Mouse (Mus musculus): ENCODE data around the gene Zdhhc5. TPM values are rescaled to one million over a fixed set of nuclear protein-coding genes. Genes with fewer than 3 reads are reported as not detected.

Zdhhc5 gene
- polyA plus RNA-seq, 2 experiments, result 17.2 to 18.8 TPM

- TF ChIP-seq CTCF (IDR thresholded peaks at IDR 0.05; ENCODE audit: low read depth) (no peak), EP300 (IDR thresholded peaks at IDR 0.05; ENCODE audit: low read depth) (no peak)
- Histone ChIP-seq H3K36me3 (replicated peaks; ENCODE audit: control insufficient read depth, insufficient read depth, low read depth) (peaks cover 42% of the 10 kb centered on the region), H3K4me1 (replicated peaks; ENCODE audit: control insufficient read depth in 2 of 2, insufficient read depth in 2 of 2, low read length in 1 of 2) (peaks cover 20 to 26% of the 10 kb centered on the region in 2 experiments), H3K9me3 (ENCODE audit: control insufficient read depth, low read length) (no peaks in the 10 kb centered on the region), H3K9ac (replicated peaks) (no peak overlapping the region), H3K27me3 (ENCODE audit: control insufficient read depth, insufficient read depth, low read length) (no peaks in the 10 kb centered on the region), H3K4me3 (ENCODE audit: insufficient read depth in 1 of 2, low read depth in 2 of 2, low read length in 2 of 2) (no peak overlapping the region), H3K4me2 (ENCODE audit: low read depth) (no peak overlapping the region; the same call in 1 of the 2 replicates), H3K27ac (no peak overlapping the region)
- 88% methylated on average over 14 of the region's 14 CpGs for WGBS (ENCODE audit: insufficient replicate concordance)
- no peak for DNase-seq (ENCODE audit: low read depth in 3 of 3, low spot score in 3 of 3)
- no peak for ATAC-seq (ENCODE audit: insufficient read depth)
Observed at GRCm38 (mm10) chr2:84723856-84724255, 8.9 kb upstream of the Zdhhc5 start.

GRCm38 (mm10) chr2:84721182-84721581 lies 6.2 kb upstream of the Zdhhc5 start:
- no peak for ATAC-seq (ENCODE audit: insufficient read depth)
- no peaks in the 10 kb centered on the region for H3K9me3 ChIP-seq (ENCODE audit: control insufficient read depth, low read length)
- H3K9ac ChIP-seq (replicated peaks), result no peak overlapping the region
- peak overlapping the region; percentile 12; the same call in 1 of the 2 replicates for H3K4me2 ChIP-seq (ENCODE audit: low read depth)
- 28% methylated on average over 3 of the region's 3 CpGs for WGBS (ENCODE audit: insufficient replicate concordance)
- no peak for TF ChIP-seq CTCF (IDR thresholded peaks at IDR 0.05; ENCODE audit: low read depth)
- no peak for TF ChIP-seq EP300 (IDR thresholded peaks at IDR 0.05; ENCODE audit: low read depth)
- H3K4me1 ChIP-seq (replicated peaks; ENCODE audit: control insufficient read depth in 2 of 2, insufficient read depth in 2 of 2, low read length in 1 of 2), result peaks cover 28 to 29% of the 10 kb centered on the region in 2 experiments
- H3K27me3 ChIP-seq (ENCODE audit: control insufficient read depth, insufficient read depth, low read length), result no peaks in the 10 kb centered on the region
- peak overlapping the region; percentile 12; the same call in 1 of the 2 replicates for H3K27ac ChIP-seq
- no peak overlapping the region for H3K4me3 ChIP-seq (ENCODE audit: insufficient read depth in 1 of 2, low read depth in 2 of 2, low read length in 2 of 2)
- no peak for DNase-seq (ENCODE audit: low read depth in 3 of 3, low spot score in 3 of 3)
- peaks cover 42% of the 10 kb centered on the region for H3K36me3 ChIP-seq (replicated peaks; ENCODE audit: control insufficient read depth, insufficient read depth, low read depth)

- 84% methylated on average over 2 of the region's 2 CpGs for WGBS (ENCODE audit: insufficient replicate concordance)
- H3K4me1 ChIP-seq (replicated peaks; ENCODE audit: control insufficient read depth in 2 of 2, insufficient read depth in 2 of 2, low read length in 1 of 2), result peaks cover 23 to 25% of the 10 kb centered on the region in 2 experiments
Observed at GRCm38 (mm10) chr2:84720718-84721117, 5.7 kb upstream of the Zdhhc5 start.

GRCm38 (mm10) chr2:84717357-84717756 lies 2.4 kb upstream of the Zdhhc5 start:
- peak overlapping the region; percentile 82 for H3K27ac ChIP-seq
- H3K9me3 ChIP-seq (ENCODE audit: control insufficient read depth, low read length), result no peaks in the 10 kb centered on the region
- TF ChIP-seq EP300 (IDR thresholded peaks at IDR 0.05; ENCODE audit: low read depth) (no peak), CTCF (IDR thresholded peaks at IDR 0.05; ENCODE audit: low read depth) (no peak)
- peak overlapping the region; percentile 87 for H3K4me2 ChIP-seq (ENCODE audit: low read depth)
- H3K4me3 ChIP-seq (ENCODE audit: insufficient read depth in 1 of 2, low read depth in 2 of 2, low read length in 2 of 2), result no peak overlapping the region
- ATAC-seq (ENCODE audit: insufficient read depth), result no peak
- WGBS (ENCODE audit: insufficient replicate concordance), result 79% methylated on average over 4 of the region's 4 CpGs
- peak overlapping the region; percentile 49 for H3K9ac ChIP-seq (replicated peaks)
- H3K36me3 ChIP-seq (replicated peaks; ENCODE audit: control insufficient read depth, insufficient read depth, low read depth), result peaks cover 11% of the 10 kb centered on the region
- no peaks in the 10 kb centered on the region for H3K27me3 ChIP-seq (ENCODE audit: control insufficient read depth, insufficient read depth, low read length)
- peaks cover 22 to 27% of the 10 kb centered on the region in 2 experiments for H3K4me1 ChIP-seq (replicated peaks; ENCODE audit: control insufficient read depth in 2 of 2, insufficient read depth in 2 of 2, low read length in 1 of 2)
- DNase-seq (ENCODE audit: low read depth in 3 of 3, low spot score in 3 of 3), result no peak

More at GRCm38 (mm10) chr2:84720718-84721117, 5.7 kb upstream of the Zdhhc5 start:
- Histone ChIP-seq H3K4me3 (ENCODE audit: insufficient read depth in 1 of 2, low read depth in 2 of 2, low read length in 2 of 2) (no peak overlapping the region), H3K27me3 (ENCODE audit: control insufficient read depth, insufficient read depth, low read length) (no peaks in the 10 kb centered on the region), H3K4me2 (ENCODE audit: low read depth) (no peak overlapping the region), H3K27ac (no peak overlapping the region), H3K9ac (replicated peaks) (no peak overlapping the region), H3K36me3 (replicated peaks; ENCODE audit: control insufficient read depth, insufficient read depth, low read depth) (peaks cover 40% of the 10 kb centered on the region), H3K9me3 (ENCODE audit: control insufficient read depth, low read length) (no peaks in the 10 kb centered on the region)
- ATAC-seq (ENCODE audit: insufficient read depth) (no peak), DNase-seq (ENCODE audit: low read depth in 3 of 3, low spot score in 3 of 3) (no peak)
- TF ChIP-seq EP300 (IDR thresholded peaks at IDR 0.05; ENCODE audit: low read depth) (no peak), CTCF (IDR thresholded peaks at IDR 0.05; ENCODE audit: low read depth) (no peak)

- no peak for DNase-seq (ENCODE audit: low read depth in 3 of 3, low spot score in 3 of 3)
- H3K4me1 ChIP-seq (replicated peaks; ENCODE audit: control insufficient read depth in 2 of 2, insufficient read depth in 2 of 2, low read length in 1 of 2), result peaks cover 22 to 26% of the 10 kb centered on the region in 2 experiments
- H3K4me3 ChIP-seq (ENCODE audit: insufficient read depth in 1 of 2, low read depth in 2 of 2, low read length in 2 of 2), result peak overlapping the region; percentile 77 to 98
- 11% methylated on average over 9 of the region's 9 CpGs for WGBS (ENCODE audit: insufficient replicate concordance)
- peak overlapping the region; percentile 87 for H3K4me2 ChIP-seq (ENCODE audit: low read depth)
- H3K9me3 ChIP-seq (ENCODE audit: control insufficient read depth, low read length), result no peaks in the 10 kb centered on the region
- H3K27me3 ChIP-seq (ENCODE audit: control insufficient read depth, insufficient read depth, low read length), result no peaks in the 10 kb centered on the region
- peak overlapping the region; percentile 98 for H3K27ac ChIP-seq
- ATAC-seq (ENCODE audit: insufficient read depth), result no peak
- TF ChIP-seq CTCF (IDR thresholded peaks at IDR 0.05; ENCODE audit: low read depth) (no peak), EP300 (IDR thresholded peaks at IDR 0.05; ENCODE audit: low read depth) (peak; percentile 27; the same call in 1 of the 2 replicates)
- H3K36me3 ChIP-seq (replicated peaks; ENCODE audit: control insufficient read depth, insufficient read depth, low read depth), result peaks cover 4% of the 10 kb centered on the region; the same call in 1 of the 2 replicates
- H3K9ac ChIP-seq (replicated peaks), result peak overlapping the region; percentile 92
Observed at GRCm38 (mm10) chr2:84716423-84717355, 1.7 kb upstream of the Zdhhc5 start.
